Mouse (Mus musculus) ES-Bruce4 (cell line): ENCODE data around the gene Nr2e1. TPM values are rescaled to one million over a fixed set of nuclear protein-coding genes. Genes with fewer than 3 reads are reported as not detected.

ENCODE experiments used
- H3K27ac ChIP-seq: 2 replicates; pipeline ENCODE4 v1.5.1; 2012; ENCODE audit warnings: low read length, inconsistent platforms; ENCODE audit not compliant: insufficient read depth
- H3K27me3 ChIP-seq: 2 replicates; pipeline ENCODE4 v1.6.1; 2012; ENCODE audit warnings: mild to moderate bottlenecking, low read length, inconsistent platforms; ENCODE audit not compliant: control insufficient read depth, poor library complexity, insufficient read depth, severe bottlenecking
- H3K36me3 ChIP-seq: 2 replicates; pipeline ENCODE4 v1.6.1; 2012; ENCODE audit warnings: inconsistent platforms, mild to moderate bottlenecking, low read length, moderate library complexity; ENCODE audit not compliant: control insufficient read depth, poor library complexity, insufficient read depth, severe bottlenecking
- H3K4me1 ChIP-seq: one replicate; pipeline ENCODE4 v1.8.1; 2011; ENCODE audit warnings: low read length; ENCODE audit not compliant: control insufficient read depth, insufficient read depth
- H3K4me3 ChIP-seq: 2 replicates; pipeline ENCODE4 v1.5.1; 2011; ENCODE audit warnings: low read depth, mild to moderate bottlenecking, low read length
- H3K9ac ChIP-seq: 2 replicates; pipeline ENCODE4 v1.6.1; 2012; ENCODE audit warnings: low read depth, mild to moderate bottlenecking, inconsistent platforms; ENCODE audit not compliant: poor library complexity, severe bottlenecking
- H3K9me3 ChIP-seq: replicated peaks from 2 replicates; pipeline ENCODE4 v1.6.1; 2012; ENCODE audit warnings: mild to moderate bottlenecking, low read length, inconsistent platforms; ENCODE audit not compliant: control insufficient read depth, poor library complexity, insufficient read depth, severe bottlenecking
- CTCF ChIP-seq: IDR thresholded peaks from one replicate; pipeline ENCODE4 v1.8.1; 2011; ENCODE audit warnings: low read depth, low read length
- EP300 ChIP-seq: IDR thresholded peaks from 2 replicates; pipeline ENCODE4 v1.6.1; 2011; ENCODE audit warnings: low read depth, low read length; ENCODE audit not compliant: insufficient read depth
- POLR2A ChIP-seq: IDR thresholded peaks from one replicate; pipeline ENCODE4 v1.8.1; 2011; ENCODE audit warnings: low read length; ENCODE audit not compliant: insufficient read depth
- polyA plus RNA-seq: library from polyadenylated mRNA; stranded (reverse); fragments of >200 nt; gene quantifications from 2 replicates; pipeline ENCODE4 v1.2.4, GENCODE M21; 2011; ENCODE audit warnings: low read depth; ENCODE audit not compliant: missing spikeins, insufficient read depth, insufficient read length

Nr2e1 gene
- polyA plus RNA-seq, 1 experiment, result not detected

GRCm38 (mm10) chr10:42583902-42584435, 537 bp upstream of the Nr2e1 start:
- Histone ChIP-seq H3K27me3 (peaks cover 60% of the 10 kb centered on the region), H3K9me3 (no peaks in the 10 kb centered on the region), H3K4me3 (peak overlapping the region; percentile 34; the same call in 1 of the 2 replicates), H3K27ac (no peak overlapping the region), H3K36me3 (no peaks in the 10 kb centered on the region), H3K4me1 (no peaks in the 10 kb centered on the region), H3K9ac (0 out of 2 replicates have a peak overlapping the region, but pooled peaks have one; percentile 10)
- TF ChIP-seq EP300 (no peak), CTCF (no peak), POLR2A (no peak)

- Histone ChIP-seq H3K4me3 (peak overlapping the region; percentile 6), H3K4me1 (no peaks in the 10 kb centered on the region), H3K27ac (no peak overlapping the region), H3K27me3 (peaks cover 69% of the 10 kb centered on the region), H3K9ac (no peak overlapping the region), H3K9me3 (no peaks in the 10 kb centered on the region), H3K36me3 (no peaks in the 10 kb centered on the region)
- no peak for TF ChIP-seq CTCF
- no peak for TF ChIP-seq POLR2A
- TF ChIP-seq EP300, result no peak
Measured at GRCm38 (mm10) chr10:42582566-42583110, 794 bp downstream of the Nr2e1 start.

- no peak overlapping the region for H3K27ac ChIP-seq
Measured at GRCm38 (mm10) chr10:42581694-42582565, 1.5 kb downstream of the Nr2e1 start.

GRCm38 (mm10) chr10:42580951-42581277, 2.5 kb downstream of the Nr2e1 start:
- Histone ChIP-seq H3K27me3 (peaks cover 65% of the 10 kb centered on the region), H3K36me3 (no peaks in the 10 kb centered on the region), H3K27ac (no peak overlapping the region), H3K4me3 (no peak overlapping the region), H3K9ac (no peak overlapping the region), H3K4me1 (no peaks in the 10 kb centered on the region), H3K9me3 (no peaks in the 10 kb centered on the region)
- TF ChIP-seq CTCF, result no peak
- no peak for TF ChIP-seq POLR2A
- TF ChIP-seq EP300, result no peak

More at GRCm38 (mm10) chr10:42581694-42582565, 1.5 kb downstream of the Nr2e1 start:
- Histone ChIP-seq H3K4me3 (peak overlapping the region; percentile 1; the same call in 1 of the 2 replicates), H3K9ac (no peak overlapping the region), H3K9me3 (no peaks in the 10 kb centered on the region), H3K36me3 (no peaks in the 10 kb centered on the region), H3K27me3 (peaks cover 69% of the 10 kb centered on the region), H3K4me1 (no peaks in the 10 kb centered on the region)
- TF ChIP-seq POLR2A, result no peak

- H3K4me1 ChIP-seq, result no peaks in the 10 kb centered on the region
- TF ChIP-seq POLR2A, result no peak
- no peak for TF ChIP-seq EP300
- no peak for TF ChIP-seq CTCF
Measured at GRCm38 (mm10) chr10:42580131-42580950, 3.1 kb downstream of the Nr2e1 start.

More at GRCm38 (mm10) chr10:42580131-42580950, 3.1 kb downstream of the Nr2e1 start:
- H3K36me3 ChIP-seq, result no peaks in the 10 kb centered on the region
- no peak overlapping the region for H3K9ac ChIP-seq
- peaks cover 59% of the 10 kb centered on the region for H3K27me3 ChIP-seq
- no peaks in the 10 kb centered on the region for H3K9me3 ChIP-seq
- no peak overlapping the region for H3K27ac ChIP-seq
- H3K4me3 ChIP-seq, result peak overlapping the region; percentile 14; the same call in 1 of the 2 replicates
